Mouse (Mus musculus): ENCODE measurements around the gene Naa35. TPM values are rescaled to one million over a fixed set of nuclear protein-coding genes. Genes with fewer than 3 reads are reported as not detected.
"Not testable (repeated sequence)": the region's sequence is repeated elsewhere in the genome, so short reads cannot be mapped to it uniquely, and the experiment has no call there.

Gene Naa35
- polyA plus RNA-seq, 1 experiment from 2014 or later: 179 TPM

GRCm38 (mm10) chr13:59585648-59586005 is 568 bp downstream of the Naa35 start:
- Histone ChIP-seq H3K4me3 (peak overlapping the region; percentile 93), H3K36me3 (ENCODE audit: poor library complexity, severe bottlenecking) (peaks cover 31% of the 10 kb centered on the region), H3K4me1 (peaks cover 34% of the 10 kb centered on the region), H3K27me3 (no peaks in the 10 kb centered on the region), H3K9ac (peak overlapping the region; percentile 94), H3K9me3 (replicated peaks) (no peaks in the 10 kb centered on the region), H3K27ac (peak overlapping the region; percentile 76), H3K4me2 (peak overlapping the region; percentile 98)
- ATAC-seq: no peak
- under 1% methylated on average over 28 of the region's 28 CpGs for WGBS

- no peaks in the 10 kb centered on the region for H3K9me3 ChIP-seq (replicated peaks)
- no peak overlapping the region for H3K4me3 ChIP-seq
- H3K36me3 ChIP-seq (ENCODE audit: poor library complexity, severe bottlenecking): peaks cover 47% of the 10 kb centered on the region
- H3K4me2 ChIP-seq: peak overlapping the region; percentile 98; the same call in 1 of the 2 replicates
- no peak overlapping the region for H3K27ac ChIP-seq
- H3K27me3 ChIP-seq: no peaks in the 10 kb centered on the region
- H3K9ac ChIP-seq: peak overlapping the region; percentile 32
- WGBS: 95% methylated on average over 2 of the region's 2 CpGs
- no peak for ATAC-seq
- H3K4me1 ChIP-seq: peaks cover 34% of the 10 kb centered on the region
Measured at GRCm38 (mm10) chr13:59587201-59587600, 2.1 kb downstream of the Naa35 start.

DNA sequence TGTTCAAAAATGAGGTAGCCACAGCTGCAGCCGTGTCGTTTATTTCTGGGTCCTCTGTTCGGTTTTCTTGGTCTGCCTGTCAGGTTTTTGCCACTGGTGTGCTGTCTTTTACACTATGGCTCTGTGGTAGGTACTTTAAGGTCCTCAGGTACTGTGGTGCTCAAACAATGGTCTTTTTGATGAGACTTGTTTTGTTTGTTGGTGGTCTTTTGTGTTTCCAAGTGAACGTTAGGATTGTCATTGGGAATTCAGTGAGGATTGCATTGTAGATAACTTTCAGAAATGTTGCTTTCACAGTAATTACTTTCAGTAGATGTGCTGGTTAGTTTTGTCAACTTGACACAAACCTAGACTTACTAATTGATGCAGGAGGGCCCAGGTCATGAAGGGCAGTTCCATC is 4.6 kb downstream of the Naa35 start:
- Histone ChIP-seq H3K36me3 (ENCODE audit: poor library complexity, severe bottlenecking) (peaks cover 72% of the 10 kb centered on the region), H3K4me2 (no peak overlapping the region)
- no peak for ATAC-seq

GRCm38 (mm10) chr13:59590691-59591090 is 5.6 kb downstream of the Naa35 start:
- peaks cover 78% of the 10 kb centered on the region for H3K36me3 ChIP-seq (ENCODE audit: poor library complexity, severe bottlenecking)
- H3K4me2 ChIP-seq: no peak overlapping the region
- H3K4me3 ChIP-seq: no peak overlapping the region
- H3K9me3 ChIP-seq (replicated peaks): no peaks in the 10 kb centered on the region
- no peak for ATAC-seq
- no peak overlapping the region for H3K9ac ChIP-seq
- no peak overlapping the region for H3K27ac ChIP-seq
- WGBS: 92% methylated on average over 4 of the region's 4 CpGs
- no peaks in the 10 kb centered on the region for H3K27me3 ChIP-seq
- peaks cover 27% of the 10 kb centered on the region for H3K4me1 ChIP-seq

More for the DNA sequence above, 4.6 kb downstream of the Naa35 start:
- 82% methylated on average over 4 of the region's 4 CpGs for WGBS
- Histone ChIP-seq H3K4me3 (no peak overlapping the region), H3K27me3 (no peaks in the 10 kb centered on the region), H3K4me1 (peaks cover 27% of the 10 kb centered on the region), H3K9me3 (replicated peaks) (no peaks in the 10 kb centered on the region), H3K9ac (no peak overlapping the region), H3K27ac (no peak overlapping the region)

GRCm38 (mm10) chr13:59592058-59592457 is 7.0 kb downstream of the Naa35 start:
- ATAC-seq; H3K4me2 ChIP-seq; H3K9me3 ChIP-seq (replicated peaks); H3K27ac ChIP-seq; H3K9ac ChIP-seq; H3K4me3 ChIP-seq; H3K27me3 ChIP-seq: not testable (repeated sequence)
- H3K36me3 ChIP-seq (ENCODE audit: poor library complexity, severe bottlenecking): peaks cover 88% of the 10 kb centered on the region
- WGBS: 95% methylated on average over 3 of the region's 3 CpGs
- H3K4me1 ChIP-seq: peaks cover 15% of the 10 kb centered on the region

DNA sequence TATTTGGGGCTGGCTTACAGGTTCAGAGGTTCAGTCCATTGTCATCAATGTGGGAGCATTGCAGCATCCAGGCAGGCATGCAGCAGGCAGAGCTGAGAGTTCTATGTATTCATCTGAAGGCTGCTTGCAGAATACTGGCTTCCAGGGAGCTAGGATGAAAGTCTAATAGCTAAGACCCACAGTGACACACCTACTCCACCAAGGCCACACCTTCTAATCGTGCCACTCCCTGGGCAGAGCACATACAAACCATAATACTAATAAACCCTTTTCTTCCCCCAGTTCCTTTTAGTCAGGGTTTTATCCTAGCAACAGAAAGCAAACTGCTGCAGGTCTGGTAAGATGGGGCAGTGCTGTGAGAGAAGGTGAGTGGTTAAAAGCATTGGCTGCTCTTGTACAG is 7.6 kb downstream of the Naa35 start:
- no peaks in the 10 kb centered on the region for H3K9me3 ChIP-seq (replicated peaks)
- peaks cover 89% of the 10 kb centered on the region for H3K36me3 ChIP-seq (ENCODE audit: poor library complexity, severe bottlenecking)
- H3K9ac ChIP-seq: no peak overlapping the region
- no peak overlapping the region for H3K4me3 ChIP-seq
- H3K4me2 ChIP-seq: no peak overlapping the region
- no peak for ATAC-seq
- WGBS: 97% methylated on average over 1 of the region's 1 CpGs
- H3K27ac ChIP-seq: no peak overlapping the region
- no peaks in the 10 kb centered on the region for H3K27me3 ChIP-seq
- peaks cover 9% of the 10 kb centered on the region for H3K4me1 ChIP-seq

- no peaks in the 10 kb centered on the region for H3K9me3 ChIP-seq (replicated peaks)
- no peak for ATAC-seq
- no peaks in the 10 kb centered on the region for H3K4me1 ChIP-seq
- WGBS: 97% methylated on average over 5 of the region's 5 CpGs
- H3K4me2 ChIP-seq: no peak overlapping the region
- H3K4me3 ChIP-seq: no peak overlapping the region
- H3K9ac ChIP-seq: no peak overlapping the region
- peaks cover 82% of the 10 kb centered on the region for H3K36me3 ChIP-seq (ENCODE audit: poor library complexity, severe bottlenecking)
- H3K27me3 ChIP-seq: no peaks in the 10 kb centered on the region
- H3K27ac ChIP-seq: no peak overlapping the region
Measured at GRCm38 (mm10) chr13:59603096-59603495, 18.0 kb downstream of the Naa35 start.

DNA sequence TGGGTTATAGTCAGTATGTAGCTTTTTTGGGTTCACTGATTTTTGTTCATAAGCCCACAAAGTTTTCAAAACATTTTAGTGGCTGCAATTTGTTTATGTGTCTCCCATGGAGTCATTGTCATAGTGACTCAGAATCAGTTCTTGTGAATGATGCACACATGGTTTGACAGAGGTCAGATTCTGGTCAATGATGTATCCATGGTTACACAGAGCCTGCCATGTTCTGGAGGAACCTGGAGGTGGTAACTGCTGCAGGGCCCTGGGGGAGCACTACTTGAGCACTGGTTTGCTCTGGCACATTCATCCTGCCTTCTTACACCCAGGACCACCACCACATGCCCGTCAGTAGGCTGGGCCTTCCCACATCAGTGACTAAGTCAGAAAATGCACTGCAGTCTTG is 19.5 kb downstream of the Naa35 start:
- H3K9ac ChIP-seq: no peak overlapping the region
- H3K27me3 ChIP-seq: no peaks in the 10 kb centered on the region
- WGBS: 82% methylated on average over 1 of the region's 1 CpGs
- no peak overlapping the region for H3K27ac ChIP-seq
- no peak overlapping the region for H3K4me3 ChIP-seq
- no peaks in the 10 kb centered on the region for H3K4me1 ChIP-seq
- H3K9me3 ChIP-seq (replicated peaks): no peaks in the 10 kb centered on the region
- no peak for ATAC-seq
- H3K4me2 ChIP-seq: no peak overlapping the region
- H3K36me3 ChIP-seq (ENCODE audit: poor library complexity, severe bottlenecking): peaks cover 91% of the 10 kb centered on the region

GRCm38 (mm10) chr13:59605221-59605922 is 20.3 kb downstream of the Naa35 start:
- 88% methylated on average over 10 of the region's 10 CpGs for WGBS
- no peak for ATAC-seq
- H3K4me1 ChIP-seq: no peaks in the 10 kb centered on the region
- H3K9me3 ChIP-seq (replicated peaks): no peaks in the 10 kb centered on the region
- no peak overlapping the region for H3K27ac ChIP-seq
- no peak overlapping the region for H3K4me3 ChIP-seq
- H3K27me3 ChIP-seq: no peaks in the 10 kb centered on the region
- no peak overlapping the region for H3K9ac ChIP-seq
- no peak overlapping the region for H3K4me2 ChIP-seq
- H3K36me3 ChIP-seq (ENCODE audit: poor library complexity, severe bottlenecking): peaks cover 91% of the 10 kb centered on the region

DNA sequence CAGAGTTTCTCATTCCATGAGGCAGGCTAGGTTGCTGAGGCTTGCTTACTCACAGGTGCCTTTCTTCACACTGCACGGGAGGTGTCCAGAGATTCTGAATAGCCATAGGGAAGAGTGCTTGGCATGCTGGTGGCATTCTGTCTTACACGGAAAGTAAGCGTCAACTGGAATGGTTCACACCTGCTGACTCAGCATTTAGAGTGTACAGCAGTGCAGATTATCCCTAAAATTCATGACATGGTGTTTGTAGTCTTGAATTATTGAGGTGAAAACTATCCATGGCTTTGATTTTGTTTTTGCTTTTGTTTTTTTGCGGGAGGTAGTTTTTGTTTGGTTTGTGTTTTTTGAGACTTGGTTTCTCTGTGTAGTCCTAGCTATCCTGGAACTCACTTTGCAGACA is 24.8 kb downstream of the Naa35 start:
- Histone ChIP-seq H3K36me3 (ENCODE audit: poor library complexity, severe bottlenecking) (peaks cover 89% of the 10 kb centered on the region), H3K4me1 (no peaks in the 10 kb centered on the region), H3K9me3 (replicated peaks) (no peaks in the 10 kb centered on the region), H3K27me3 (no peaks in the 10 kb centered on the region), H3K4me2 (no peak overlapping the region), H3K27ac (no peak overlapping the region), H3K4me3 (no peak overlapping the region), H3K9ac (no peak overlapping the region)
- WGBS: 92% methylated on average over 4 of the region's 4 CpGs
- ATAC-seq: no peak

- H3K9ac ChIP-seq: no peak overlapping the region
- H3K4me3 ChIP-seq: no peak overlapping the region
- ATAC-seq: no peak
- H3K4me2 ChIP-seq: no peak overlapping the region
- no peaks in the 10 kb centered on the region for H3K9me3 ChIP-seq (replicated peaks)
- 98% methylated on average over 2 of the region's 2 CpGs for WGBS
- peaks cover 89% of the 10 kb centered on the region for H3K36me3 ChIP-seq (ENCODE audit: poor library complexity, severe bottlenecking)
- H3K4me1 ChIP-seq: no peaks in the 10 kb centered on the region
- H3K27me3 ChIP-seq: no peaks in the 10 kb centered on the region
- no peak overlapping the region for H3K27ac ChIP-seq
Measured at GRCm38 (mm10) chr13:59610437-59610836, 25.4 kb downstream of the Naa35 start.

GRCm38 (mm10) chr13:59613868-59614267 is 28.8 kb downstream of the Naa35 start:
- H3K4me2 ChIP-seq: no peak overlapping the region
- no peaks in the 10 kb centered on the region for H3K4me1 ChIP-seq
- ATAC-seq: no peak
- no peak overlapping the region for H3K4me3 ChIP-seq
- H3K9ac ChIP-seq: no peak overlapping the region
- H3K27me3 ChIP-seq: no peaks in the 10 kb centered on the region
- 90% methylated on average over 4 of the region's 4 CpGs for WGBS
- H3K27ac ChIP-seq: no peak overlapping the region
- H3K36me3 ChIP-seq (ENCODE audit: poor library complexity, severe bottlenecking): peaks cover 80% of the 10 kb centered on the region
- H3K9me3 ChIP-seq (replicated peaks): no peaks in the 10 kb centered on the region

DNA sequence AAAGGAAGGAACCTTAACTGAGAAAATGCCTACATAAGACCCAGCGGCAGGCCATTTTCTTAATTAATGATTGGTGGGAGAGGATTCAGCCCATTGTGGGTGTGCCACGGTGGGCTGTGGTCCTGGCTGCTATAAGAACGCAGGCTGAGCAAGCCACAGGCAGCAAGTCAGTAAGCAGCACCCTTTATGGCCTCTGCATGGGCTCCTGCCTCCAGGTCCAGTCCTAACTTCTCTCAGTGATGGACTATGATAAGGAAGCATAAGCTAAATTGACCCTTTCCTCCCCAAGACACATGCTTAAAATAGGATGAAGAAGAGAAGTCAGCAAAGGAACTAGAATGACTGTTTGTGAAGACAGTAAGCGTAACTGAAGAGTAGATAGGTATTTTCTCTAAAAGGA is 30.1 kb downstream of the Naa35 start:
- 91% methylated on average over 4 of the region's 4 CpGs for WGBS
- ATAC-seq: no peak
- H3K36me3 ChIP-seq (ENCODE audit: poor library complexity, severe bottlenecking): peaks cover 77% of the 10 kb centered on the region
- no peaks in the 10 kb centered on the region for H3K27me3 ChIP-seq
- H3K4me3 ChIP-seq: no peak overlapping the region
- H3K4me2 ChIP-seq: no peak overlapping the region
- no peak overlapping the region for H3K27ac ChIP-seq
- H3K9me3 ChIP-seq (replicated peaks): no peaks in the 10 kb centered on the region
- no peaks in the 10 kb centered on the region for H3K4me1 ChIP-seq
- no peak overlapping the region for H3K9ac ChIP-seq

Data from forebrain, embryonic 13.5 days (tissue).